21 mouse cellular contexts compared by ENCODE assay signal in the genomic region with DNA sequence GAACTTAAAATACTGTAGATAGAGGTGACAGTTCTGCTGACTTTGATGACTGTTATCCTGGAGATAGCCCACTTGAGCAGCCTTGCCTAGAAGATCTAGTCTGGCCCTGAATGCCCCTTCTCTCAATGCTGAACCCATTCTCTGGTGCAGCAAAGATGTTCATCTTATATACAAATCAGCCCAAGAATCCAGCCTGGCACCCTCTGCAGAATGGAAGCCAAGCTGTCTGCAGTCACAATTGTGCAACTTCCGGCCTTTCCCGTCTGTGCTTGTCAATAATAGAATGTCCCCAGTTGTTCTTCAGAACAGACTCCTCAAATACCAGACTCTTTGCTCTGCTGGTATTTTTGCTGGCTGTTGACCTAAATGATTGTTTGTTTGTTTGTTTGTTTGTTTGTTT. TPM values are rescaled to one million over a fixed set of nuclear protein-coding genes. Genes with fewer than 3 reads are reported as not detected.
DNase-seq lines count a peak whose midpoint lies in the region; ATAC-seq and TF ChIP-seq lines count a peak whose summit lies in the region.
"Had no signal": no experiment of that assay in that cellular context is flagged by ENCODE, and none has a peak within 500 bp of the region (broad histone marks: within the 10 kb centered on the region; RNA-seq: fewer than 3 reads in every experiment).

No protein-coding gene starts in this region.

- peak overlapping the region; percentile 55 for H3K27ac ChIP-seq in heart, adult 2 months
- no peak overlapping the region for H3K27ac ChIP-seq in liver, embryonic 16.5 days (ENCODE audit: low read length)
- H3K27ac ChIP-seq in liver, embryonic 12.5 days = no peak overlapping the region
- H3K27ac ChIP-seq in hindbrain, embryonic 10.5 days = no peak overlapping the region
- H3K27ac ChIP-seq: embryonic facial prominence, embryonic 13.5 days; heart, embryonic 13.5 days; hindbrain, embryonic 13.5 days; limb, embryonic 13.5 days; neural tube, embryonic 15.5 days had no signal

- no peak for TF ChIP-seq POLR2A in heart, adult 2 months (IDR thresholded peaks at IDR 0.05; ENCODE audit: insufficient read depth, low read depth, low read length)

- H3K9ac ChIP-seq in heart, adult 2 months (ENCODE audit: low read depth, low read length) = no peak overlapping the region
- no peak overlapping the region for H3K9ac ChIP-seq in liver, embryonic 16.5 days (ENCODE audit: low read depth, low read length)
- H3K9ac ChIP-seq in liver, embryonic 12.5 days = no peak overlapping the region
- H3K9ac ChIP-seq: embryonic facial prominence, embryonic 13.5 days; heart, embryonic 13.5 days; hindbrain, embryonic 13.5 days; limb, embryonic 13.5 days; neural tube, embryonic 15.5 days had no signal

- no peak for TF ChIP-seq EP300 in heart, adult 2 months (IDR thresholded peaks at IDR 0.05; ENCODE audit: insufficient read depth, low read depth, low read length)

- H3K4me3 ChIP-seq in heart, adult 2 months = no peak overlapping the region
- H3K4me3 ChIP-seq in liver, embryonic 16.5 days (ENCODE audit: low read depth, low read length) = no peak overlapping the region
- H3K4me3 ChIP-seq in liver, embryonic 12.5 days = no peak overlapping the region
- no peak overlapping the region for H3K4me3 ChIP-seq in hindbrain, embryonic 10.5 days
- H3K4me3 ChIP-seq: embryonic facial prominence, embryonic 13.5 days; heart, embryonic 13.5 days; hindbrain, embryonic 13.5 days; limb, embryonic 13.5 days; neural tube, embryonic 15.5 days had no signal

- peaks cover 11% of the 10 kb centered on the region for H3K4me1 ChIP-seq in heart, adult 2 months (ENCODE audit: control insufficient read depth, insufficient read depth, low read length)
- H3K4me1 ChIP-seq in liver, embryonic 16.5 days (ENCODE audit: control insufficient read depth, low read depth, low read length) = no peaks in the 10 kb centered on the region
- no peaks in the 10 kb centered on the region for H3K4me1 ChIP-seq in liver, embryonic 12.5 days
- H3K4me1 ChIP-seq in hindbrain, embryonic 10.5 days (replicated peaks) = peaks cover 4% of the 10 kb centered on the region; the same call in 1 of the 2 replicates
- H3K4me1 ChIP-seq: embryonic facial prominence, embryonic 13.5 days; limb, embryonic 13.5 days; neural tube, embryonic 15.5 days had no signal

- WGBS in heart, adult 2 months = 31% methylated on average over 2 of the region's 2 CpGs
- WGBS in liver, embryonic 16.5 days (ENCODE audit: insufficient replicate concordance) = 57% methylated on average over 2 of the region's 2 CpGs
- 70% methylated on average over 2 of the region's 2 CpGs for WGBS in liver, embryonic 12.5 days (ENCODE audit: insufficient replicate concordance)
- 92% methylated on average over 2 of the region's 2 CpGs for WGBS in hindbrain, embryonic 10.5 days

- H3K79me2 ChIP-seq in heart, adult 2 months (replicated peaks; ENCODE audit: control insufficient read depth, insufficient read depth, low read length) = peaks cover 5% of the 10 kb centered on the region; the same call in 1 of the 2 replicates

- no peak overlapping the region for H3K4me2 ChIP-seq in liver, embryonic 16.5 days (ENCODE audit: low read depth, low read length)
- no peak overlapping the region for H3K4me2 ChIP-seq in liver, embryonic 12.5 days
- H3K4me2 ChIP-seq: embryonic facial prominence, embryonic 13.5 days; heart, embryonic 13.5 days; hindbrain, embryonic 13.5 days; limb, embryonic 13.5 days; midbrain, embryonic 11.5 days; neural tube, embryonic 15.5 days had no signal

- H3K36me3 ChIP-seq in heart, adult 2 months (ENCODE audit: control insufficient read depth, insufficient read depth, low read length) = peaks cover 14% of the 10 kb centered on the region
- no peaks in the 10 kb centered on the region; the same call in 1 of the 2 replicates for H3K36me3 ChIP-seq in liver, embryonic 16.5 days (ENCODE audit: control insufficient read depth, insufficient read depth)
- peaks cover 2% of the 10 kb centered on the region; the same call in 1 of the 2 replicates for H3K36me3 ChIP-seq in liver, embryonic 12.5 days
- peaks cover 13% of the 10 kb centered on the region; the same call in 1 of the 2 replicates for H3K36me3 ChIP-seq in hindbrain, embryonic 10.5 days
- H3K36me3 ChIP-seq: neural tube, embryonic 15.5 days had no signal

- H3K9me3 ChIP-seq in liver, embryonic 16.5 days (replicated peaks; ENCODE audit: control insufficient read depth, low read length) = no peaks in the 10 kb centered on the region; the same call in 1 of the 2 replicates
- peaks cover 5% of the 10 kb centered on the region; the same call in 1 of the 2 replicates for H3K9me3 ChIP-seq in liver, embryonic 12.5 days (replicated peaks)
- no peaks in the 10 kb centered on the region for H3K9me3 ChIP-seq in hindbrain, embryonic 10.5 days
- H3K9me3 ChIP-seq: embryonic facial prominence, embryonic 13.5 days; limb, embryonic 13.5 days; neural tube, embryonic 15.5 days had no signal

- ATAC-seq in liver, embryonic 16.5 days (ENCODE audit: low read depth) = 0 out of 2 replicates have a peak, but pooled peaks have one; percentile 21
- no peak for ATAC-seq in liver, embryonic 12.5 days
- peak; percentile 54; the same call in 1 of the 2 replicates for ATAC-seq in megakaryocyte progenitor cell, adult 5-6 weeks (replicated peaks; ENCODE audit: poor library complexity)
- ATAC-seq: CD4-positive, CD25-positive, alpha-beta regulatory T cell, adult 4 months; intestine, postnatal 0 days had no signal

- no peak for TF ChIP-seq CTCF in heart, adult 2 months (IDR thresholded peaks at IDR 0.05)

- peak in 1 of 2 experiments; percentile 70 for DNase-seq in heart, adult 2 months
- DNase-seq in heart, postnatal 4 days = no peak
- DNase-seq in heart, postnatal 36 days = peak; percentile 57 to 58
- DNase-seq in hindbrain, embryonic 10.5 days (ENCODE audit: low spot score) = no peak
- DNase-seq: cerebellum, adult 11-12 months; cerebellum, postnatal 36 days; kidney, postnatal 14 days; spleen, adult 18-20 months; thymus, postnatal 14 days had no signal

- intact Hi-C loops in heart, adult 2 months (cut with DNase I) = no loop called here
- intact Hi-C loops in heart, postnatal 36 days (cut with DNase I) = no loop called here

- no peaks in the 10 kb centered on the region for H3K27me3 ChIP-seq in heart, adult 2 months (ENCODE audit: control insufficient read depth, insufficient read depth, low read length)
- no peaks in the 10 kb centered on the region for H3K27me3 ChIP-seq in liver, embryonic 16.5 days (ENCODE audit: control insufficient read depth, insufficient read depth, low read depth, low read length)
- no peaks in the 10 kb centered on the region for H3K27me3 ChIP-seq in liver, embryonic 12.5 days (replicated peaks)
- no peaks in the 10 kb centered on the region for H3K27me3 ChIP-seq in hindbrain, embryonic 10.5 days (ENCODE audit: insufficient read depth, poor library complexity, severe bottlenecking)
- H3K27me3 ChIP-seq: embryonic facial prominence, embryonic 13.5 days; heart, embryonic 13.5 days; hindbrain, embryonic 13.5 days; limb, embryonic 13.5 days; neural tube, embryonic 15.5 days had no signal

RNA-seq across cellular contexts. Expression of gene A930033H14Rik, which starts 27.6 kb away (rescaled TPM):
- total RNA-seq in heart, adult 2 months (2021) = 1 to 10 TPM; 1.1 TPM
- polyA plus RNA-seq in heart, adult 2 months (2012; rRNA removed) = 0.61 TPM in 2 replicates
- 1 to 10 TPM; 6.0 to 6.6 TPM for total RNA-seq in heart, postnatal 4 days (2021)
- 0.44 and 0.47 TPM in 2 replicates for polyA plus RNA-seq in liver, embryonic 16.5 days (2015; fragmentation: Nextera tagmentation; extraction: Ambion mirVana)
- polyA plus RNA-seq in liver, embryonic 12.5 days (2016; fragmentation: Nextera tagmentation; extraction: Ambion mirVana) = 0.81 TPM in 2 replicates
- total RNA-seq in heart, postnatal 36 days (2021) = 1 to 10 TPM; 1.1 to 3.2 TPM
- 2.9 and 3.0 TPM in 2 replicates for total RNA-seq in megakaryocyte progenitor cell, adult 5-6 weeks (2015)
- 1.6 and 1.7 TPM in 2 replicates for total RNA-seq in megakaryocyte progenitor cell, adult 5-6 weeks (2017)
- polyA plus RNA-seq in hindbrain, embryonic 10.5 days (2016; fragmentation: Nextera tagmentation; extraction: Ambion mirVana) = 0.81 and 0.96 TPM in 2 replicates
- total RNA-seq: MEL had no signal
- polyA plus RNA-seq: CD4-positive, CD25-positive, alpha-beta regulatory T cell, adult 4 months had no signal

Comparison
In these comparisons a context has a peak if more than half of its experiments do, and no peak if none do; other contexts are left out.
1. DNase-seq: peak in heart, postnatal 36 days (2 of 2); none in heart, postnatal 4 days (single experiment) and hindbrain, embryonic 10.5 days (single experiment).